ENCODE assay signal across 17 mouse cellular contexts in genomic region chr3:86835180-86835579, GRCm38 (mm10).
DNase-seq lines count a peak whose midpoint lies in the region; ATAC-seq and TF ChIP-seq lines count a peak whose summit lies in the region.
"Had no signal": no experiment of that assay in that cellular context is flagged by ENCODE, and none has a peak within 500 bp of the region (broad histone marks: within the 10 kb centered on the region; RNA-seq: fewer than 3 reads in every experiment).

No protein-coding gene starts in this region.

- no peak overlapping the region for H3K9ac ChIP-seq in forebrain, postnatal 0 days
- no peak overlapping the region for H3K9ac ChIP-seq in liver, embryonic 14.5 days (replicated peaks)
- H3K9ac ChIP-seq: forebrain, embryonic 12.5 days; heart, embryonic 12.5 days; limb, embryonic 15.5 days had no signal

- H3K27ac ChIP-seq in forebrain, postnatal 0 days (ENCODE audit: low read depth, low read length): no peak overlapping the region
- H3K27ac ChIP-seq in forebrain, embryonic 10.5 days: no peak overlapping the region
- no peak overlapping the region for H3K27ac ChIP-seq in liver, embryonic 14.5 days
- H3K27ac ChIP-seq in cortical plate, adult 2 months (ENCODE audit: insufficient read depth, low read length): no peak overlapping the region
- H3K27ac ChIP-seq: limb, embryonic 15.5 days had no signal

- H3K4me3 ChIP-seq in forebrain, postnatal 0 days (ENCODE audit: low read depth, low read length): no peak overlapping the region
- no peak overlapping the region for H3K4me3 ChIP-seq in forebrain, embryonic 10.5 days
- H3K4me3 ChIP-seq in liver, embryonic 14.5 days (ENCODE audit: insufficient read depth in 1 of 2, low read depth in 2 of 2, low read length in 2 of 2): no peak overlapping the region
- no peak overlapping the region for H3K4me3 ChIP-seq in E14TG2a.4 (replicated peaks; ENCODE audit: low read length)
- H3K4me3 ChIP-seq in cortical plate, adult 2 months (ENCODE audit: insufficient read depth, low read length): no peak overlapping the region
- H3K4me3 ChIP-seq: forebrain, embryonic 12.5 days; heart, embryonic 12.5 days; limb, embryonic 15.5 days had no signal

- peaks cover 13% of the 10 kb centered on the region for H3K4me1 ChIP-seq in forebrain, postnatal 0 days (ENCODE audit: insufficient read depth)
- peaks cover 54% of the 10 kb centered on the region for H3K4me1 ChIP-seq in forebrain, embryonic 10.5 days
- H3K4me1 ChIP-seq in liver, embryonic 14.5 days (replicated peaks; ENCODE audit: control insufficient read depth in 2 of 2, insufficient read depth in 2 of 2, low read length in 1 of 2): no peaks in the 10 kb centered on the region
- peaks cover 40% of the 10 kb centered on the region for H3K4me1 ChIP-seq in E14TG2a.4 (replicated peaks; ENCODE audit: low read depth, low read length)
- H3K4me1 ChIP-seq in cortical plate, adult 2 months (ENCODE audit: control insufficient read depth, insufficient read depth, low read length): peaks cover 13% of the 10 kb centered on the region
- H3K4me1 ChIP-seq: heart, embryonic 12.5 days had no signal

- no peak for DNase-seq in forebrain, postnatal 0 days
- no peak for DNase-seq in forebrain, embryonic 10.5 days (ENCODE audit: extremely low spot score, low spot score)
- DNase-seq in liver, embryonic 14.5 days (ENCODE audit: low read depth in 3 of 3, low spot score in 3 of 3): no peak
- DNase-seq in liver: no peak
- DNase-seq in testis, postnatal 14 days (ENCODE audit: low spot score): no peak
- DNase-seq in urinary bladder, postnatal 14 days (ENCODE audit: low spot score): no peak
- DNase-seq: adrenal gland, adult 2 months; cerebellum, postnatal 10 days; gastrocnemius, postnatal 10 days; heart, postnatal 4 days had no signal

- no peak for TF ChIP-seq EP300 in liver, embryonic 14.5 days (IDR thresholded peaks at IDR 0.05; ENCODE audit: low read depth)

- H3K36me3 ChIP-seq in forebrain, postnatal 0 days (ENCODE audit: insufficient read depth): peaks cover 14% of the 10 kb centered on the region; the same call in 1 of the 2 replicates
- peaks cover 10% of the 10 kb centered on the region for H3K36me3 ChIP-seq in forebrain, embryonic 10.5 days (replicated peaks)
- no peaks in the 10 kb centered on the region for H3K36me3 ChIP-seq in liver, embryonic 14.5 days (replicated peaks; ENCODE audit: control insufficient read depth, insufficient read depth, low read depth)
- peaks cover 33% of the 10 kb centered on the region for H3K36me3 ChIP-seq in E14TG2a.4 (ENCODE audit: insufficient read depth, low read length)
- H3K36me3 ChIP-seq: heart, embryonic 12.5 days; limb, embryonic 15.5 days had no signal

- no peak for TF ChIP-seq POLR2A in cortical plate, adult 2 months (IDR thresholded peaks at IDR 0.05; ENCODE audit: extremely low read depth, insufficient read depth, low read length)

- no peak for ATAC-seq in forebrain, postnatal 0 days
- no peak for ATAC-seq in liver, embryonic 14.5 days (ENCODE audit: insufficient read depth)
- ATAC-seq: intestine, embryonic 16.5 days had no signal

- WGBS in forebrain, postnatal 0 days: 92% methylated on average over 4 of the region's 4 CpGs
- 91% methylated on average over 4 of the region's 4 CpGs for WGBS in forebrain, embryonic 10.5 days
- 72% methylated on average over 4 of the region's 4 CpGs for WGBS in liver, embryonic 14.5 days (ENCODE audit: insufficient replicate concordance)

- no peak overlapping the region for H3K4me2 ChIP-seq in forebrain, postnatal 0 days (ENCODE audit: low read depth)
- H3K4me2 ChIP-seq in liver, embryonic 14.5 days (ENCODE audit: low read depth): no peak overlapping the region
- H3K4me2 ChIP-seq: forebrain, embryonic 12.5 days; heart, embryonic 12.5 days; limb, embryonic 15.5 days; midbrain, embryonic 11.5 days had no signal

- H3K9me3 ChIP-seq in forebrain, postnatal 0 days (ENCODE audit: low read length): no peaks in the 10 kb centered on the region
- no peaks in the 10 kb centered on the region for H3K9me3 ChIP-seq in forebrain, embryonic 10.5 days
- H3K9me3 ChIP-seq in liver, embryonic 14.5 days (ENCODE audit: control insufficient read depth, low read length): no peaks in the 10 kb centered on the region
- peaks cover 22% of the 10 kb centered on the region for H3K9me3 ChIP-seq in E14TG2a.4 (ENCODE audit: low read length)
- H3K9me3 ChIP-seq: forebrain, embryonic 12.5 days; heart, embryonic 12.5 days; limb, embryonic 15.5 days had no signal

- TF ChIP-seq CTCF in forebrain, postnatal 0 days (IDR thresholded peaks at IDR 0.05; ENCODE audit: low read depth): peak; percentile 35
- 0 out of 2 replicates have a peak, but pooled peaks have one; percentile 22 for TF ChIP-seq CTCF in liver, embryonic 14.5 days (IDR thresholded peaks at IDR 0.05; ENCODE audit: low read depth)
- TF ChIP-seq CTCF in E14TG2a.4 (conservative IDR thresholded peaks at IDR 0.05; ENCODE audit: low read length): peak; percentile 27; the same call in 1 of the 2 replicates
- TF ChIP-seq CTCF in cortical plate, adult 2 months (IDR thresholded peaks at IDR 0.05; ENCODE audit: extremely low read depth, insufficient read depth, low read length): 0 out of 2 replicates have a peak, but pooled peaks have one; percentile 11

- no peaks in the 10 kb centered on the region for H3K27me3 ChIP-seq in forebrain, postnatal 0 days (ENCODE audit: insufficient read depth, low read length)
- H3K27me3 ChIP-seq in forebrain, embryonic 10.5 days (ENCODE audit: poor library complexity, severe bottlenecking): peaks cover 29% of the 10 kb centered on the region
- H3K27me3 ChIP-seq in liver, embryonic 14.5 days (ENCODE audit: control insufficient read depth, insufficient read depth, low read length): no peaks in the 10 kb centered on the region
- peaks cover 12% of the 10 kb centered on the region; the same call in 1 of the 2 replicates for H3K27me3 ChIP-seq in E14TG2a.4 (ENCODE audit: insufficient read depth, low read length)
- H3K27me3 ChIP-seq: forebrain, embryonic 12.5 days; heart, embryonic 12.5 days; limb, embryonic 15.5 days had no signal
